Mouse (Mus musculus): Measurements from ENCODE around the gene Ecpas.
A peak's percentile ranks its signal among the peaks of the same experiment; 100 is the strongest.

Ecpas gene

GRCm38 (mm10) chr4:58911069-58911830, 1.3 kb downstream of the Ecpas start:
- peak; percentile 55 for DNase-seq (ENCODE audit: low read depth, low spot score)

GRCm38 (mm10) chr4:58910175-58911068, 2.1 kb downstream of the Ecpas start:
- DNase-seq (ENCODE audit: low read depth, low spot score), result no peak

DNA sequence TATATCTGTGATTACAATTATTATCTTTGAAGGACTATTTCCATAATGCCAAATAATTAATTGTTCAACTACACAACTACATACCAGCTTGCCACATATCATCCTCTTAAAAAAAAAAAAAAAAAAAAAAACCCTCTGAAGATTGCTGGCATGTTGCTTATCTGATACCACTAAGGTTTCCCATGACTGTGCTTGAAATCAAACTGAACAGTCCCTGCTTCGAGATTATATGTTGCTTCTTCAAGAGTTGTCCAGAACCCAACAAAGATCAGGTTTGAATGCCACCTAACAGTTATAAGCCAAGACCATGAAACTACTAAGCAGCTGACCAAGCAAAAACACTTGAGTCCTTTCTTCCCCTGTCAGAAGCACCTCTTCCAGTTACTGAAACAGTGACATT, 5.1 kb downstream of the Ecpas start:
- DNase-seq (ENCODE audit: low read depth, low spot score), result no peak

- no peak for DNase-seq (ENCODE audit: low read depth, low spot score)
These were observed 14.2 kb downstream of the Ecpas start for GRCm38 (mm10) chr4:58898318-58898717.

- no peak for DNase-seq (ENCODE audit: low read depth, low spot score)
These were observed 15.1 kb downstream of the Ecpas start for GRCm38 (mm10) chr4:58897436-58897835.

DNA sequence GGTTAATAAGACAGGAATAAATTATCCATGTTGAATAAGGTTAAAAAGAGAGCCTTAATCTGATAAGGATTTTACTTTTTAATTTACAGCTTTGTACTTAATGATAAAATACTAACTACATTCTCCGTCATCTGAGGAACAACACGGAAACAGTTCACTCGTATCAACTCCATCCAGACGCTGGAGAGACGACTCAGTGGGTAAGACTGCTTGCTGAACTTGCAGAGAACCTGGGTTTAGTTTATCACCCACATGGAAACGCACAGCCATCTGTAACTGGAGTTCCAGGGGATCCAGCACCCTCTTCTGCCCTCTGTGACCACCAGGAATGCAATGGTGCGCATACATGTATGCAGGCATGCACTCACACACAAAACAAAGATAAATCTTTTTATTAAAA, 18.1 kb downstream of the Ecpas start:
- DNase-seq (ENCODE audit: low read depth, low spot score), result no peak

DNA sequence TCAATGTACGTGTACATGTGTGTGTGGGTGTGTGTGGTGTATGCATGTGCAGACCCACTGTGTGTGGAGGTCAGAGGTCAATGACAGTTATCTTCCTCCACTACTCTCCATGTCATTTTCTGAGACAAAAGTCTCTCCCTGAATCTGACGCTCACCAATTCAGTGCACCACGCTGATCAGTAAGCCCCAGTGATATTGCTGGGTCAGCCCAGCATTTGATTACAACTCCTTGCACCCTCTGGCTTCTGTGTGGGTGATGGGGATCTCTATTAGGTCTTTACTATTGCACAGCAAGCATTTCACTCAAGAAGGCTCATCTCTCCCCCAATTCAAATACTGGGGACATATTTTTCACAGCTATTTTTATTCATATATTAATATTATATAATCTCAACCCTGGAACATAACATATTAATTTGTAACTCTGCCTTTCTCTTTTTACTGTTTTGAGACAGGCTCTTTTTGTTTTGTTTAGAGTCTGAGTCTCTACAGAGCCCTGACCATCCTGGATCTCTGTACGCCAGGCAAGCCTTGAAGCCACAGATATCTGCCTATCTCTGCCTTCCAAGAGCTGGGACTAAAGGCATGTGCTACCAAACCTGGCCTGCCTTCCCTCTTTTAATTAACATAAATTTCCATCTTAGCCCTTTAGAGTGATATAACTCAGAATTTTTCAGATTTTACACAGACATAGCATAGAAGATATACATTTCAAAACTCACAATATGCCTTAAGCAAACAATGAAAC, 22.3 kb downstream of the Ecpas start:
- DNase-seq (ENCODE audit: low read depth, low spot score), result no peak

GRCm38 (mm10) chr4:58888568-58888967, 24.0 kb downstream of the Ecpas start:
- DNase-seq (ENCODE audit: low read depth, low spot score), result no peak

DNA sequence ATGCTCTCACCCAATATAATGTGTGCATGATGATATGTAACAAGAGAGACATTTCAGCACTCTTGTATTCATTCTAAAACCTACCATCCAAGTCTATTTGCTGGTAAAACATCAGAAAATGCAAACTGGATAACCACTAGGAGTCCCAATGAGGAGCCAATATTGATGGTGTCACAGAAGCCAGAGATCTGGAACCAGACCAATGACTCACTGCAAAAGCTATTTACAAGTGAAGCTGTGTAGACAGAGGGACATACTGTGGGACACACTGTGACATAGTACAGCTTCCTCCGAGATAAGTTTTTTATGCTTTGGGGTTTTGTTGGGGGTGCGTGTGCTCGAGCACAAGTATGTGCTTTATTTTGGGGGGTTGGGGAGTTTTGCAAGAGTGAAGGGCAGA, 24.9 kb downstream of the Ecpas start:
- DNase-seq (ENCODE audit: low read depth, low spot score), result no peak

GRCm38 (mm10) chr4:58886778-58887177, 25.8 kb downstream of the Ecpas start:
- DNase-seq (ENCODE audit: low read depth, low spot score), result no peak

DNA sequence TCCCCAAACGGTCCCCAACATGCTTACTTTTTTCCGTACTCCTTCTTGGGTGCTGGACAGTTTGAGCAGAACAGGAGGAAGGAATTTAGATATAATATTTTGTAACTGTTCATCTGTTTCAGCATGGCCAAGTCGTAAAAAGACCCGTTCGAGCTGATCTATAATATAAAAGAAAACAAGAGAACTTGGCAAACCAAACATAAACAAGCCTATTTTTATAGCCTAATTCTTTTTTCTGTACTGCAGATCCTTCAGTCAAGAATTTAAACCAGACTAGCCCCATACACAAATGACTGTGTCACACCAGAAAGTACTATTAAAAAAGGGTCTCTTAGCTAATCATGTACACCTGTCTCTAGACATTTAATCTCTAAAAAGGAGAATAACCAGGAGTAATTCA, 27.2 kb downstream of the Ecpas start:
- DNase-seq (ENCODE audit: low read depth, low spot score), result no peak

DNA sequence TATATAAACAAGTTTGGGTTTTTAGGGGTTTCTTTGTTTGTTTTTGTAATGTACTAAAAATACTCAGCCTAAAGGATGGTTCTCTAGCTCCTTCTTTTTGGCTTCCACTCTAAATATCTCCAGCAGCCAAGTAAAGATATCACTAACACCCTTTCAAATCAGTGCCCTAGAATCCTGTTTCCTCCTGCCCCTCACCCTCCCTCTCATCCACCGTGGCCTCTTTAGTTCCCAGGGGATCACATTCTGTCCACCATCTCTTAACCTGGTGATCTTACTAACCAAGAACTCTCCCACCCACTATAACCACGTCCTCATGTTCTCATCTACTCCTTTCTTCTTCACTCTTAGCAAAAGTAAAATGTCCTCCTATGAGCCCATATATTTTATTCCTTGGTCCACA, 28.7 kb downstream of the Ecpas start:
- no peak for DNase-seq (ENCODE audit: low read depth, low spot score)

DNA sequence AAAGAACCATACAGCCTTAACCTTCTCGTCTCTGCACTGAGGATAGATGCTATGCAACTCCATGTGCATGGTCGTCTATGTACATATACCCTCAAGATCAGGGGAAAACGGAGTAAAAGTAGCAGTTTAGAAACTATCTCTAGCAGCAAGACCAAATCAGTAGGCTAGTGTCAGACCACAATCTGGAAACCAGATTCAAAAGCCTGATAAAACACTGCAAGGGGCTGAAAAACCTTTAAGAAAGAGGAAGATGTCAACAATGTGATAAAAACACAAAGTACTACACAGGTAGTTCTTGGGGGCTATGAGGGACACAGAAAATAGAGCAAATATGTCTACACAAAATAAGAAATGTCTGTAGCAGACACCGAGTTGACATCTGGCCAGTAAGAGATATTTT, 38.2 kb downstream of the Ecpas start:
- DNase-seq (ENCODE audit: low read depth, low spot score), result no peak

GRCm38 (mm10) chr4:58867242-58867641, 45.3 kb downstream of the Ecpas start:
- DNase-seq (ENCODE audit: low read depth, low spot score), result no peak

DNA sequence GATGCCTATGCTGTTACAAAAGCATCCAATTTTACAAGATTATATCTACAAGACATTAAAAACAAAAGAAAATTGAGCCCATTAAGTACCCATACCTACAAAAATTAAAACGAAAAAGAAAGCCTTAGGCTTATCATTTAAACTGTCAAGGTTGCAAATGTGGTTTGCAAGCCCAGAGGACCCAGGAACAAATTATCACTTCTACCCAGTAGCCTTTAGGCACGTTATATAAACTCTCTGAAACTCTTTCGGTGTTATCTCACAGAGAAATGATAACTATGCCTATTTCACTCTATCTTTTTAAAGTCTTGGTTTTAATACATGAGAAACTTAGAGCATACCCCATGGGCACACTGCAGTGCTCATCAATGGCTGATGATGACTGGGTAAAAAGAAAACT, 79.6 kb downstream of the Ecpas start:
- DNase-seq (ENCODE audit: low read depth, low spot score), result no peak

DNA sequence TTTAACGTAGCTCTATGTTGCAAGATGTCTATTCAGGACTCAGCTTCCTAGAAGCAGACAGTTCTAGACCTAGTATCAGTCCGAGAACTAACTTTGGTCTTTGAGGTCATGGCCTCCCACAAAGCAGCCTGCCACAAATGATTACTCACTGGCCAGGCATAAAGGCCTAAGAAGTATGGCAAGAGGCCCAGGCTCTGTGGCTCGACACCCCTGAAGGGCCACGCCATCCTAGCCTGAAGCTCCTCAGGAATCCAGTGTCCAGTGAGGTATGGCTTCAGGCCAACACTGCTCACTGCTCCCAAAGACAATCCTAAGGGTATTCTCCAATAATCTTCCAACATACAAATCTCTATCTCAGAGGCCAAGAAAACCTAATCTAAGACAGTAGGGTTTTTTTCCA, 86.6 kb downstream of the Ecpas start:
- DNase-seq (ENCODE audit: low read depth, low spot score), result no peak

- DNase-seq (ENCODE audit: low read depth, low spot score), result no peak
These were observed 124.9 kb downstream of the Ecpas start, which contains the start of gene Olfr267 for GRCm38 (mm10) chr4:58787616-58788015. Gene Olfr267 (minus strand): TSS chr4:58787716.

DNA sequence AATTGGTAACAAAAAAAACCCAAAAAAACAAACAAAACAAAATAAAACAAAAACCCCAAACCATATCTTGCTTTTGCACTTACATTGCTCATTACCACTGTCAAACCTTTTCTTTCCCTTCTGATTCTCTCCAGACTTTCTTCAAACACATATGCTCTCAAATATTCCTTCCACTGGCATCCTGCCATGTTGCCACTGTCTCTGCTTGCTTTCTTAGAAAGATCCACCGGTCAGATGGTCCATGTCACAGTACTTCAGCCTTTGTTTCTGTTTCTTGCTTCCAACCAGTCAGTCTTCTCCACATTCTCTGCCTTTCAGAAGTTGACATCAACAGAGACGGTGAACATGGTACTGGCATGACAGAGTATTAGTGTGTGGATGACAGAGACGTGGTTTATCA, 125.9 kb downstream of the Ecpas start:
- no peak for DNase-seq (ENCODE audit: low read depth, low spot score)

GRCm38 (mm10) chr4:58763417-58763816, 149.1 kb downstream of the Ecpas start:
- DNase-seq (ENCODE audit: low read depth, low spot score), result no peak

- DNase-seq (ENCODE audit: low read depth, low spot score), result no peak
These were observed 163.0 kb downstream of the Ecpas start for GRCm38 (mm10) chr4:58749510-58749909.

DNA sequence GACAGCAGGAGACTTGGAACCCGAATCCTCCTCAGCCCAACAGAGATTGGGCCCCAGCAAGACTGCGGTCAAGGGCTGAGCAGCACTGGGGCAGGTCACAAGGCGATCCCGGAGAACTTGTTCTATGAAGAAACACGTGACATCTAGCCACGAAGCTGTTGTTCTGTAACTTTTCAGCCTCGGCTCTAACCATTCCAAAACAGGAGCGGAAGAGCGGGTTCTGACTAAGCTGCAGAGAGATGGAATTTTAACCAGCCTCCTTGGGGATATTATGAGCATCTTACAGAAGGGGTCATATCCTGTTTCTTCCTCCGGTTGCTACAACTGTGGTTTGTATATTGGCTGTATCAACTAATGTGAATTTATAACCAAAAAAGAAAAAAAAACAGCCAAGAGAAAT, 163.4 kb downstream of the Ecpas start:
- DNase-seq (ENCODE audit: low read depth, low spot score), result peak; percentile 39

All from forelimb bud, embryonic 11.5 days (tissue).